Mouse (Mus musculus): ENCODE measurements at regions not wholly inside any gene's neighbourhood (a gene's known extent, or its start where the extent isn't known, plus 50 kb on each side); places are given as distances from the start of the nearest gene placed in this dataset.
"Not testable (repeated sequence)": the region's sequence is repeated elsewhere in the genome, so short reads cannot be mapped to it uniquely, and the experiment has no call there.

- no peak for DNase-seq
Observed at GRCm38 (mm10) chr13:28840142-28840541, 113.4 kb downstream of the Sox4 start.

GRCm38 (mm10) chr13:28839084-28839483 is 114.4 kb downstream of the Sox4 start:
- no peak for DNase-seq

GRCm38 (mm10) chr13:28838216-28838615 is 115.3 kb downstream of the Sox4 start:
- no peak for DNase-seq

GRCm38 (mm10) chr13:28837196-28837595 is 116.3 kb downstream of the Sox4 start:
- DNase-seq = not testable (repeated sequence)

- DNase-seq = no peak
Observed at GRCm38 (mm10) chr13:28833700-28834065, 119.8 kb downstream of the Sox4 start.

- DNase-seq = no peak
Observed at GRCm38 (mm10) chr13:28832855-28833699, 120.4 kb downstream of the Sox4 start.

GRCm38 (mm10) chr13:28826284-28826683 is 127.2 kb downstream of the Sox4 start:
- DNase-seq = no peak

- no peak for DNase-seq
Observed at GRCm38 (mm10) chr13:28823985-28824384, 129.5 kb downstream of the Sox4 start.

GRCm38 (mm10) chr13:28823311-28823880 is 130.1 kb downstream of the Sox4 start:
- DNase-seq = no peak

- DNase-seq = no peak
Observed at GRCm38 (mm10) chr13:28820868-28821533, 132.5 kb downstream of the Sox4 start.

GRCm38 (mm10) chr13:28814127-28814526 is 139.4 kb downstream of the Sox4 start:
- no peak for DNase-seq

GRCm38 (mm10) chr13:28811667-28812575 is 141.6 kb downstream of the Sox4 start:
- DNase-seq = no peak

- no peak for DNase-seq
Observed at GRCm38 (mm10) chr13:28811081-28811439, 142.5 kb downstream of the Sox4 start.

- DNase-seq = no peak
Observed at GRCm38 (mm10) chr13:28810326-28811080, 143.0 kb downstream of the Sox4 start.

- DNase-seq = no peak
Observed at GRCm38 (mm10) chr13:28805302-28805701, 148.2 kb downstream of the Sox4 start.

GRCm38 (mm10) chr13:28801210-28801954 is 152.1 kb downstream of the Sox4 start:
- DNase-seq = no peak

- no peak for DNase-seq
Observed at GRCm38 (mm10) chr13:28800676-28801075, 152.8 kb downstream of the Sox4 start.

- no peak for DNase-seq
Observed at GRCm38 (mm10) chr13:28799474-28799873, 154.0 kb downstream of the Sox4 start.

GRCm38 (mm10) chr13:28797617-28798475 is 155.7 kb downstream of the Sox4 start:
- no peak for DNase-seq

GRCm38 (mm10) chr13:28795274-28795673 is 158.2 kb downstream of the Sox4 start:
- no peak for DNase-seq

All from gastrocnemius, postnatal 10 days (tissue).